Mouse (Mus musculus) CD4-positive naive resting alpha-beta T cell, adult 57 days (primary cell): ENCODE data around the gene Aurkc. TPM values are rescaled to one million over a fixed set of nuclear protein-coding genes. Genes with fewer than 3 reads are reported as not detected.

Experiments used
- total RNA-seq: library from RNA; stranded (reverse); gene quantifications from one replicate; pipeline ENCODE4 v1.2.4, GENCODE M21; 2023

The Aurkc gene
- not detected for total RNA-seq

DNA sequence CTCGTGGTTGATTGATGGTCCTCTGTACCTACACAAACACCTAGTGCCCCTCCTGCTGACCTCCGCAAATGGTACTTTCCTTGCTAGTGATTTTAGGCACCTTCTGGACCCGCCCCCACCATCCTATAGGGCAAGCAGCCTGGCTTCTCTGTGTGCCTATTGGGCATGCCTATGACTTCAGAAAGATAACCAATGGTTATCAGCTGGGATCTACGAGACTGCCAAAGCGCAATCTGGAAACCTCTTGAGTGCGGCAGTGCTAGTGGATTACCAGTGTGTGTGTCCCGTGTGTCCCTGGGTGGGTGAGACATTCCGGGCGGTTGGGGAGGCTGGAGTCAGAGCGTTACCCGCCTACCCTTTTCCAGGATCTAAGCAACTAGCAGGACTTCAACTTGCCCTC, at the start of gene Aurkc:
Gene Aurkc (plus strand): TSS at position 50 of the 400 bp plus-strand sequence.

Other genes starting within 250 kb of the Aurkc start
- gene Zfp954, start 126.2 kb downstream of the Aurkc start, total RNA-seq, result 42.9 TPM
- 6.4 TPM for gene Zfp773, start 141.5 kb downstream of the Aurkc start, total RNA-seq
- 2.8 TPM for gene Zfp418, start 176.0 kb downstream of the Aurkc start, total RNA-seq
- 3.9 TPM for gene Zfp772, start 214.7 kb downstream of the Aurkc start, total RNA-seq